Comparison of ENCODE assay signal across 8 mouse cellular contexts in the genomic region with DNA sequence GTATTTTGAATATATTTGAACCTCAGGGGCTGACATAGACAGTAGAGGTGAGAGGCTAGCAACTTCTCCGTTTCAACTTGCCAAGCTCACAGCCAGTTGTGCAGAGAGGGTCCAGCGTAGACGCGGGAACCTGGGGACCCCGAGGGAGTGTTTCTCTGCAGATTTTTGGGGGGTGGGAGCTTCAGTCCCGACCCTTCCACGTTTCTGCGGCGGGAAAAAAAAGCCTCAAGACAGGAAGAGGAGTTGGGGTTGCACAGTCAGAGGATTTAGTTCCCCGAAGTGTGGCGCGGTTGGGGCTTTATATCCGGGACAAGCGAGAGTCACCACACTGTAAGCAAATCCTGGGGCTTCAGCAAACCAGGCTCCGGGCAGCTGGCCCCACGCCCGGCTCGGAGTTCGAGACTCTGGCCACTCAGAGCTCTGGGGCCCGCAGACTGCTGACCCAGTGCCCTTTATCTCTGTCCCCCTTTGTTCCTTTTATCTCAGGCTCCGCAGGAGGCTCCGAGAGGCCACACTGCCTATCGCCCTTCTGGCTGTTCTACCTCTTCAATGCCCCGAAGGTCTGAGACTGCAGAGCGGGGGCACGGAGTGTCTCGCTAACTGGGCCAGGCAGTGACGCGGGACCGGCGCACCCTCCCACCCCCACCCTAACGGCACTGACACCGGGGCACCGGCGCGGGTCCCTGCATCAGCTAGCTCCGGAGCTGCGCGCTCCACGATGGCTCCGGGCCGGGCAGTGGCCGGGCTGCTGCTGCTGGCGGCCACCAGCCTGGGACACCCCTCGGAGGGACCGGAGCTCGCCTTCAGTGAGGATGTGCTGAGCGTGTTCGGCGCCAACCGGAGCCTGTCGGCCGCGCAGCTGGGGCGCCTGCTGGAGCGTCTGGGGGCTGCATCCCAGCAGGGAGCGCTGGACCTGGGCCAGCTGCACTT. TPM values are rescaled to one million over a fixed set of nuclear protein-coding genes. Genes with fewer than 3 reads are reported as not detected.
DNase-seq lines count a peak whose midpoint lies in the region; ATAC-seq and TF ChIP-seq lines count a peak whose summit lies in the region.

No protein-coding gene starts in this region.

- TF ChIP-seq EP300 in ES-Bruce4 (IDR thresholded peaks at IDR 0.05; ENCODE audit: insufficient read depth, low read depth, low read length): no peak

- TF ChIP-seq CTCF in ES-Bruce4 (IDR thresholded peaks at IDR 0.05; ENCODE audit: low read depth, low read length): no peak
- TF ChIP-seq CTCF in lung, adult 2 months (IDR thresholded peaks at IDR 0.05; ENCODE audit: insufficient read depth, low read length): no peak
- peak; percentile 74 for TF ChIP-seq CTCF in thymus, adult 2 months (IDR thresholded peaks at IDR 0.05; ENCODE audit: borderline replicate concordance, control insufficient read depth, extremely low read depth, insufficient read depth, low read length, poor library complexity)

- under 1% methylated on average over 57 of the region's 57 CpGs for WGBS in forebrain, embryonic 13.5 days
- WGBS in lung, adult 2 months: under 1% methylated on average over 57 of the region's 57 CpGs
- under 1% methylated on average over 57 of the region's 57 CpGs for WGBS in thymus, adult 2 months

- intact Hi-C loops in heart, postnatal 10 days (cut with DNase I): no loop called here

- peak overlapping the region; percentile 78 for H3K4me3 ChIP-seq in ES-Bruce4 (ENCODE audit: low read depth, low read length)
- peak overlapping the region; percentile 55 for H3K4me3 ChIP-seq in forebrain, embryonic 13.5 days
- peak overlapping the region; percentile 74 for H3K4me3 ChIP-seq in lung, adult 2 months (replicated peaks; ENCODE audit: extremely low read depth, low read depth, low read length)
- H3K4me3 ChIP-seq in thymus, adult 2 months (ENCODE audit: control insufficient read depth, insufficient read depth, low read length): peak overlapping the region; percentile 76

- peaks cover 12% of the 10 kb centered on the region for H3K27me3 ChIP-seq in ES-Bruce4 (ENCODE audit: control insufficient read depth, insufficient read depth, low read length, poor library complexity, severe bottlenecking)
- H3K27me3 ChIP-seq in forebrain, embryonic 13.5 days: peaks cover 5% of the 10 kb centered on the region
- no peaks in the 10 kb centered on the region for H3K27me3 ChIP-seq in thymus, adult 2 months (ENCODE audit: control insufficient read depth, insufficient read depth, low read length)

- peak; percentile 73 for ATAC-seq in forebrain, embryonic 13.5 days
- ATAC-seq in neutrophil, adult 5-6 weeks (ENCODE audit: extremely low read depth, insufficient number of reproducible peaks, low FRiP score, poor library complexity, severe bottlenecking): peak; percentile 36; the same call in 1 of the 2 replicates

- H3K4me1 ChIP-seq in ES-Bruce4 (ENCODE audit: control insufficient read depth, insufficient read depth, low read length): no peaks in the 10 kb centered on the region
- H3K4me1 ChIP-seq in forebrain, embryonic 13.5 days: peaks cover 16% of the 10 kb centered on the region
- no peaks in the 10 kb centered on the region; the same call in 1 of the 2 replicates for H3K4me1 ChIP-seq in lung, adult 2 months (ENCODE audit: control insufficient read depth, insufficient read depth, low read length)
- no peaks in the 10 kb centered on the region for H3K4me1 ChIP-seq in thymus, adult 2 months (replicated peaks; ENCODE audit: control insufficient read depth, insufficient read depth, low read length)

- no peak for TF ChIP-seq POLR2A in ES-Bruce4 (IDR thresholded peaks at IDR 0.05; ENCODE audit: insufficient read depth, low read length)
- TF ChIP-seq POLR2A in lung, adult 2 months (IDR thresholded peaks at IDR 0.05; ENCODE audit: borderline replicate concordance, extremely low read depth, low read depth, low read length): no peak
- TF ChIP-seq POLR2A in thymus, adult 2 months (IDR thresholded peaks at IDR 0.05; ENCODE audit: control insufficient read depth, extremely low read depth, insufficient read depth, low read length, poor library complexity): no peak

- no peaks in the 10 kb centered on the region for H3K36me3 ChIP-seq in ES-Bruce4 (ENCODE audit: control insufficient read depth, insufficient read depth, low read length, poor library complexity, severe bottlenecking)
- H3K36me3 ChIP-seq in forebrain, embryonic 13.5 days (ENCODE audit: poor library complexity, severe bottlenecking): no peaks in the 10 kb centered on the region
- H3K36me3 ChIP-seq in thymus, adult 2 months (ENCODE audit: control insufficient read depth, insufficient read depth, low read length): no peaks in the 10 kb centered on the region

- peak overlapping the region; percentile 60 for H3K9ac ChIP-seq in ES-Bruce4 (ENCODE audit: low read depth, poor library complexity, severe bottlenecking)
- H3K9ac ChIP-seq in forebrain, embryonic 13.5 days: peak overlapping the region; percentile 64

- peak overlapping the region; percentile 95 for H3K4me2 ChIP-seq in forebrain, embryonic 13.5 days

- peak; percentile 74 for DNase-seq in c-Kit-positive CD71-positive TER-119-positive erythroid progenitor cells, embryonic 14.5 days (ENCODE audit: low spot score)
- DNase-seq in heart, postnatal 10 days: peak; percentile 40 to 52
- DNase-seq in kidney, postnatal 4 days: peak; percentile 77 to 85
- DNase-seq in lung, adult 2 months: peak; percentile 66
- DNase-seq in thymus, adult 2 months: peak; percentile 74

- no peak overlapping the region for H3K27ac ChIP-seq in ES-Bruce4 (ENCODE audit: insufficient read depth, low read length)
- no peak overlapping the region; the same call in 1 of the 2 replicates for H3K27ac ChIP-seq in forebrain, embryonic 13.5 days
- peak overlapping the region; percentile 74 for H3K27ac ChIP-seq in thymus, adult 2 months (ENCODE audit: control insufficient read depth, insufficient read depth, low read length)

- H3K9me3 ChIP-seq in ES-Bruce4 (replicated peaks; ENCODE audit: control insufficient read depth, insufficient read depth, low read length, poor library complexity, severe bottlenecking): no peaks in the 10 kb centered on the region
- H3K9me3 ChIP-seq in forebrain, embryonic 13.5 days (replicated peaks): no peaks in the 10 kb centered on the region

RNA-seq across cellular contexts. Expression of a gene that starts 0.9 kb away (rescaled TPM):
- polyA plus RNA-seq in ES-Bruce4 (2011; ENCODE audit: insufficient read depth, insufficient read length, low read depth, missing spikeins): 30.9 and 35.7 TPM in 2 replicates
- polyA plus RNA-seq in forebrain, embryonic 13.5 days (2015; fragmentation: Nextera tagmentation; extraction: Ambion mirVana): 5.9 and 7.5 TPM in 2 replicates
- 1 to 10 TPM; 5.5 to 6.2 TPM for total RNA-seq in heart, postnatal 10 days (2021)
- 109 and 110 TPM in 2 replicates for polyA plus RNA-seq in lung, adult 2 months (2012; rRNA removed)
- 0.37 and 1.0 TPM in 2 replicates for total RNA-seq in neutrophil, adult 5-6 weeks (2017)
- polyA plus RNA-seq in thymus, adult 2 months (2012; rRNA removed): 4.7 and 5.0 TPM in 2 replicates
